Mouse (Mus musculus): Measurements from ENCODE around the gene Opa1. TPM values are rescaled to one million over a fixed set of nuclear protein-coding genes. Genes with fewer than 3 reads are reported as not detected.

The Opa1 gene
- polyA plus RNA-seq, 1 experiment from 2014 or later = 22.6 TPM

DNA sequence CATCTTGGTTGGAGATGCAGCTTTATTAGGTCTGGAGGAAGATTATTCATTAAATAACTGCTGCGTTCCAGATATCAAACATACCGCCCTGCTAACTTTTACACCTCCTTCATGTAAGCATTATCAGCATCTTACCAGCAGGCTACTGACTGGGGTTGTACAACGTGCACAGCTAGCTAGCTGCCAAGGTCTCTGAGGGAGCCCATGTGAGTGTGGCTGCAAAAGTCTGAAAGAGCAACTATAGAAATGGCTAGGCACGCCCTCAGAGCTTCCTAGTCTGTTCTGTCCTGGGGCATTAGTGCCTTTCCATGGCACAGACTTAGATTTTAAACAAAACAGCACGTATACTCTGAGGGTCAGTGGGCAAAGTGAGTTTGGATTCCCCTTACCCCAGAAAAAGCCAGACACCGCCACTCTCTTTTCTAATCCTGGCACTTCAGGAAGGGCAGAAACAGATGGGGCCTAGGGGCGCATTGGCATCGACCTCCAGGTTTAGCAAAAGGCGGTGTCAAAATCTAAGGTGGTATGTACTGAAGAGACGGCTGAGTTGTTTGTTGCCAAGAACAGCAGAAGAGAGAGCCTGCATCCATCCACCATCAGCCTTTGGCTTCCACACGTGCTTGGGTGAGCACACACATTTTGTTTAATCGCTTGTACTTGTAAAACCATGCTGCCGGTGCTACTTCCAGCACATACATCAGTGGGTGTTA, 80.1 kb downstream of the Opa1 start:
- Histone ChIP-seq H3K4me2 (ENCODE audit: low read length) (no peak overlapping the region), H3K9ac (ENCODE audit: low read depth, low read length) (no peak overlapping the region), H3K27me3 (ENCODE audit: insufficient read depth, low read length) (no peaks in the 10 kb centered on the region), H3K4me3 (replicated peaks; ENCODE audit: low read depth, low read length) (no peak overlapping the region), H3K36me3 (ENCODE audit: insufficient read depth, low read length) (no peaks in the 10 kb centered on the region), H3K4me1 (replicated peaks; ENCODE audit: insufficient read depth, low read length) (0 out of 2 replicates have a peak, but pooled peaks cover 6% of the 10 kb centered on the region), H3K9me3 (replicated peaks; ENCODE audit: low read length) (no peaks in the 10 kb centered on the region), H3K27ac (no peak overlapping the region)
- no peak for DNase-seq (ENCODE audit: low spot score)
- WGBS = 81% methylated on average over 13 of the region's 13 CpGs
- no peak for ATAC-seq (replicated peaks; ENCODE audit: low FRiP score, low read depth)
- TF ChIP-seq CTCF (IDR thresholded peaks at IDR 0.05; ENCODE audit: low read depth) = no peak

DNA sequence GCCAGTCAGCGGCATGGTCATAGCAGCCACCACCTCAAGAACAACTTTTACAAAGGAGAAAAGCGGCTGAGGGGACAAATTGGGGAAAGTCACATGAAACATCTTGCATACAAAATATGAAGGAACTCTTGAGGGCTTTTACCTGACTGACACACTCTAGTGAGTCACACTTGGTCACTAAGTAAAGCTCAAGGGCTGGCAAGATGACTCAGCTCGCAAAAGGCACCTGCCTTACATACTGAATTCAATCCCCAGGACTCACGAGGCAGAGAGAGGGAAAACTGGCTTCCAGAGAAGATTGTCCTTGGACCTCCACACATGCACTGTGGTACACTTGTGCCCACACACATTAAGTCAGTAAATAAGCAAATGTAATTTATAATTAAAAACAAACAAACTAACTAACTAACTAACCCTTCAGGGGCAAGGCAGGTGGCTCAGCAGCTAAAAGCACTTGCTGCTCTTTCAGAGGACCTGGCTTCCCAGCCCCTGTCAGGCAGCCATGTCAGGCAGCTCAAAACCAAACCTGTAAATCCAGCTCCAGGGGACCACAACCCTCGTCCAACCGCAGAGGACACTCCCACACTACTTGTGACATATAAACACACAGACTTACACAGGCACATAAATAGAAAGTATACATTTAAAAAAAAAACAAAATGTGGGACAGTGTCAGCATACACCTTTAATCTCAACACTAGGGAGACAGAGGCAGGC, 84.1 kb downstream of the Opa1 start:
- no peaks in the 10 kb centered on the region for H3K27me3 ChIP-seq (ENCODE audit: insufficient read depth, low read length)
- ATAC-seq (replicated peaks; ENCODE audit: low FRiP score, low read depth) = no peak
- no peaks in the 10 kb centered on the region for H3K36me3 ChIP-seq (ENCODE audit: insufficient read depth, low read length)
- 66% methylated on average over 6 of the region's 6 CpGs for WGBS
- 0 out of 2 replicates have a peak overlapping the region, but pooled peaks have one; percentile 54 for H3K27ac ChIP-seq
- no peak overlapping the region for H3K4me2 ChIP-seq (ENCODE audit: low read length)
- H3K4me1 ChIP-seq (replicated peaks; ENCODE audit: insufficient read depth, low read length) = no peaks in the 10 kb centered on the region
- H3K4me3 ChIP-seq (replicated peaks; ENCODE audit: low read depth, low read length) = no peak overlapping the region
- H3K9ac ChIP-seq (ENCODE audit: low read depth, low read length) = no peak overlapping the region
- DNase-seq (ENCODE audit: low spot score) = no peak
- no peak for TF ChIP-seq CTCF (IDR thresholded peaks at IDR 0.05; ENCODE audit: low read depth)
- no peaks in the 10 kb centered on the region for H3K9me3 ChIP-seq (replicated peaks; ENCODE audit: low read length)

DNA sequence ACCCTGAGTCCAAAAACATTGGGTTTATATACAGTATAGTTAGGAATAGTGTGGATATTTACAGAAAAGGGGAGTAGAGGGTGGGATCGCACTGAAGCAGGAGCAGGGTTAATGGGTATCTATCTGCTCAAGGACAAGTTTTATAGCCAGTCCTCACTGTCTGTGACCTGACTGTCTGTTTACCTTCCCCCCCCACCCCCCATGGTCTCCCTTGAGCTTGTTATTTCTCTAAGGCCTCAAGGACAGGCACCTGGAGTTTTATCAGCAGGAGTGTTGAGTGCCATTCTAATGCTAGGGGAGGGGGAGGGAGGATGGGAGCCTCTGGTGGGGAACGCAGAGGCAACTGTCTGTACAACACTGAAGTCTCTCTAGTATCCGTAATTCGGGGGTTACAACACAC, 85.3 kb downstream of the Opa1 start:
- Histone ChIP-seq H3K27ac (no peak overlapping the region), H3K27me3 (ENCODE audit: insufficient read depth, low read length) (no peaks in the 10 kb centered on the region), H3K9me3 (replicated peaks; ENCODE audit: low read length) (no peaks in the 10 kb centered on the region), H3K4me1 (replicated peaks; ENCODE audit: insufficient read depth, low read length) (no peaks in the 10 kb centered on the region), H3K4me3 (replicated peaks; ENCODE audit: low read depth, low read length) (no peak overlapping the region), H3K36me3 (ENCODE audit: insufficient read depth, low read length) (no peaks in the 10 kb centered on the region), H3K9ac (ENCODE audit: low read depth, low read length) (no peak overlapping the region), H3K4me2 (ENCODE audit: low read length) (no peak overlapping the region)
- DNase-seq (ENCODE audit: low spot score) = no peak
- ATAC-seq (replicated peaks; ENCODE audit: low FRiP score, low read depth) = no peak
- 57% methylated on average over 4 of the region's 4 CpGs for WGBS
- no peak for TF ChIP-seq CTCF (IDR thresholded peaks at IDR 0.05; ENCODE audit: low read depth)

- H3K4me2 ChIP-seq (ENCODE audit: low read length) = no peak overlapping the region
- ATAC-seq (replicated peaks; ENCODE audit: low FRiP score, low read depth) = no peak
- no peak overlapping the region for H3K9ac ChIP-seq (ENCODE audit: low read depth, low read length)
- H3K36me3 ChIP-seq (ENCODE audit: insufficient read depth, low read length) = no peaks in the 10 kb centered on the region
- DNase-seq (ENCODE audit: low spot score) = no peak
- TF ChIP-seq CTCF (IDR thresholded peaks at IDR 0.05; ENCODE audit: low read depth) = no peak
- no peaks in the 10 kb centered on the region for H3K9me3 ChIP-seq (replicated peaks; ENCODE audit: low read length)
- H3K27me3 ChIP-seq (ENCODE audit: insufficient read depth, low read length) = no peaks in the 10 kb centered on the region
- WGBS = 40% methylated on average over 17 of the region's 17 CpGs
- H3K27ac ChIP-seq = no peak overlapping the region
- H3K4me3 ChIP-seq (replicated peaks; ENCODE audit: low read depth, low read length) = no peak overlapping the region
- no peaks in the 10 kb centered on the region for H3K4me1 ChIP-seq (replicated peaks; ENCODE audit: insufficient read depth, low read length)
These were observed 88.0 kb downstream of the Opa1 start for GRCm38 (mm10) chr16:29666991-29667701.

GRCm38 (mm10) chr16:29667702-29668061, 88.5 kb downstream of the Opa1 start:
- Histone ChIP-seq H3K4me2 (ENCODE audit: low read length) (no peak overlapping the region), H3K4me3 (replicated peaks; ENCODE audit: low read depth, low read length) (no peak overlapping the region), H3K4me1 (replicated peaks; ENCODE audit: insufficient read depth, low read length) (no peaks in the 10 kb centered on the region), H3K27ac (no peak overlapping the region), H3K27me3 (ENCODE audit: insufficient read depth, low read length) (no peaks in the 10 kb centered on the region), H3K9ac (ENCODE audit: low read depth, low read length) (no peak overlapping the region), H3K9me3 (replicated peaks; ENCODE audit: low read length) (no peaks in the 10 kb centered on the region), H3K36me3 (ENCODE audit: insufficient read depth, low read length) (no peaks in the 10 kb centered on the region)
- no peak for TF ChIP-seq CTCF (IDR thresholded peaks at IDR 0.05; ENCODE audit: low read depth)
- 46% methylated on average over 5 of the region's 5 CpGs for WGBS
- no peak for ATAC-seq (replicated peaks; ENCODE audit: low FRiP score, low read depth)
- DNase-seq (ENCODE audit: low spot score) = no peak

GRCm38 (mm10) chr16:29668451-29668850, 89.3 kb downstream of the Opa1 start:
- Histone ChIP-seq H3K9ac (ENCODE audit: low read depth, low read length) (no peak overlapping the region), H3K36me3 (ENCODE audit: insufficient read depth, low read length) (no peaks in the 10 kb centered on the region), H3K27ac (no peak overlapping the region), H3K4me1 (replicated peaks; ENCODE audit: insufficient read depth, low read length) (no peaks in the 10 kb centered on the region), H3K9me3 (replicated peaks; ENCODE audit: low read length) (no peaks in the 10 kb centered on the region), H3K4me3 (replicated peaks; ENCODE audit: low read depth, low read length) (no peak overlapping the region), H3K27me3 (ENCODE audit: insufficient read depth, low read length) (no peaks in the 10 kb centered on the region), H3K4me2 (ENCODE audit: low read length) (no peak overlapping the region)
- no peak for TF ChIP-seq CTCF (IDR thresholded peaks at IDR 0.05; ENCODE audit: low read depth)
- no peak for DNase-seq (ENCODE audit: low spot score)
- WGBS = 93% methylated on average over 12 of the region's 12 CpGs
- ATAC-seq (replicated peaks; ENCODE audit: low FRiP score, low read depth) = no peak

All from kidney, postnatal 0 days (tissue).